Mouse (Mus musculus): Measurements from ENCODE around the gene Sorl1. TPM values are rescaled to one million over a fixed set of nuclear protein-coding genes. Genes with fewer than 3 reads are reported as not detected.

The Sorl1 gene
- polyA plus RNA-seq, 2 experiments, result 1.1 to 1.4 TPM

- H3K4me1 ChIP-seq (replicated peaks; ENCODE audit: control insufficient read depth in 2 of 2, insufficient read depth in 2 of 2, low read length in 1 of 2), result no peaks in the 10 kb centered on the region
- 58% methylated on average over 5 of the region's 5 CpGs for WGBS (ENCODE audit: insufficient replicate concordance)
- no peak overlapping the region for H3K4me3 ChIP-seq (ENCODE audit: insufficient read depth in 1 of 2, low read depth in 2 of 2, low read length in 2 of 2)
- no peak overlapping the region for H3K4me2 ChIP-seq (ENCODE audit: low read depth)
- H3K36me3 ChIP-seq (replicated peaks; ENCODE audit: control insufficient read depth, insufficient read depth, low read depth), result no peaks in the 10 kb centered on the region
- no peaks in the 10 kb centered on the region for H3K27me3 ChIP-seq (ENCODE audit: control insufficient read depth, insufficient read depth, low read length)
- H3K27ac ChIP-seq, result no peak overlapping the region
- ATAC-seq (ENCODE audit: insufficient read depth) (no peak), DNase-seq (ENCODE audit: low read depth in 3 of 3, low spot score in 3 of 3) (no peak)
- no peaks in the 10 kb centered on the region for H3K9me3 ChIP-seq (ENCODE audit: control insufficient read depth, low read length)
- no peak overlapping the region for H3K9ac ChIP-seq (replicated peaks)
- no peak for TF ChIP-seq CTCF (IDR thresholded peaks at IDR 0.05; ENCODE audit: low read depth)
- TF ChIP-seq EP300 (IDR thresholded peaks at IDR 0.05; ENCODE audit: low read depth), result no peak
Observed at GRCm38 (mm10) chr9:41985636-41986035, 138.5 kb downstream of the Sorl1 start.

GRCm38 (mm10) chr9:41985052-41985451 is 139.0 kb downstream of the Sorl1 start:
- DNase-seq (ENCODE audit: low read depth in 3 of 3, low spot score in 3 of 3), result no peak
- Histone ChIP-seq H3K4me3 (ENCODE audit: insufficient read depth in 1 of 2, low read depth in 2 of 2, low read length in 2 of 2) (no peak overlapping the region), H3K36me3 (replicated peaks; ENCODE audit: control insufficient read depth, insufficient read depth, low read depth) (no peaks in the 10 kb centered on the region), H3K9me3 (ENCODE audit: control insufficient read depth, low read length) (no peaks in the 10 kb centered on the region), H3K9ac (replicated peaks) (no peak overlapping the region), H3K27me3 (ENCODE audit: control insufficient read depth, insufficient read depth, low read length) (no peaks in the 10 kb centered on the region), H3K4me2 (ENCODE audit: low read depth) (no peak overlapping the region), H3K4me1 (replicated peaks; ENCODE audit: control insufficient read depth in 2 of 2, insufficient read depth in 2 of 2, low read length in 1 of 2) (no peaks in the 10 kb centered on the region), H3K27ac (no peak overlapping the region)
- 56% methylated on average over 9 of the region's 9 CpGs for WGBS (ENCODE audit: insufficient replicate concordance)
- ATAC-seq (ENCODE audit: insufficient read depth), result no peak
- TF ChIP-seq CTCF (IDR thresholded peaks at IDR 0.05; ENCODE audit: low read depth), result no peak
- TF ChIP-seq EP300 (IDR thresholded peaks at IDR 0.05; ENCODE audit: low read depth), result no peak

GRCm38 (mm10) chr9:41984306-41984705 is 139.8 kb downstream of the Sorl1 start:
- DNase-seq (ENCODE audit: low read depth in 3 of 3, low spot score in 3 of 3) (no peak), ATAC-seq (ENCODE audit: insufficient read depth) (no peak)
- Histone ChIP-seq H3K27me3 (ENCODE audit: control insufficient read depth, insufficient read depth, low read length) (no peaks in the 10 kb centered on the region), H3K9ac (replicated peaks) (no peak overlapping the region), H3K4me3 (ENCODE audit: insufficient read depth in 1 of 2, low read depth in 2 of 2, low read length in 2 of 2) (no peak overlapping the region), H3K4me1 (replicated peaks; ENCODE audit: control insufficient read depth in 2 of 2, insufficient read depth in 2 of 2, low read length in 1 of 2) (no peaks in the 10 kb centered on the region), H3K36me3 (replicated peaks; ENCODE audit: control insufficient read depth, insufficient read depth, low read depth) (no peaks in the 10 kb centered on the region), H3K4me2 (ENCODE audit: low read depth) (no peak overlapping the region), H3K27ac (no peak overlapping the region), H3K9me3 (ENCODE audit: control insufficient read depth, low read length) (no peaks in the 10 kb centered on the region)
- WGBS (ENCODE audit: insufficient replicate concordance), result 57% methylated on average over 11 of the region's 11 CpGs
- no peak for TF ChIP-seq CTCF (IDR thresholded peaks at IDR 0.05; ENCODE audit: low read depth)
- TF ChIP-seq EP300 (IDR thresholded peaks at IDR 0.05; ENCODE audit: low read depth), result no peak

GRCm38 (mm10) chr9:41983286-41983685 is 140.8 kb downstream of the Sorl1 start:
- no peaks in the 10 kb centered on the region for H3K9me3 ChIP-seq (ENCODE audit: control insufficient read depth, low read length)
- no peak overlapping the region for H3K4me3 ChIP-seq (ENCODE audit: insufficient read depth in 1 of 2, low read depth in 2 of 2, low read length in 2 of 2)
- no peak for ATAC-seq (ENCODE audit: insufficient read depth)
- H3K36me3 ChIP-seq (replicated peaks; ENCODE audit: control insufficient read depth, insufficient read depth, low read depth), result no peaks in the 10 kb centered on the region
- no peaks in the 10 kb centered on the region for H3K27me3 ChIP-seq (ENCODE audit: control insufficient read depth, insufficient read depth, low read length)
- TF ChIP-seq CTCF (IDR thresholded peaks at IDR 0.05; ENCODE audit: low read depth), result no peak
- no peak for TF ChIP-seq EP300 (IDR thresholded peaks at IDR 0.05; ENCODE audit: low read depth)
- no peaks in the 10 kb centered on the region for H3K4me1 ChIP-seq (replicated peaks; ENCODE audit: control insufficient read depth in 2 of 2, insufficient read depth in 2 of 2, low read length in 1 of 2)
- no peak overlapping the region for H3K27ac ChIP-seq
- no peak overlapping the region for H3K4me2 ChIP-seq (ENCODE audit: low read depth)
- H3K9ac ChIP-seq (replicated peaks), result no peak overlapping the region
- peak in 2 of 3 experiments; percentile 19 to 27 for DNase-seq (ENCODE audit: low read depth in 3 of 3, low spot score in 3 of 3)
- WGBS (ENCODE audit: insufficient replicate concordance), result 64% methylated on average over 3 of the region's 3 CpGs

GRCm38 (mm10) chr9:41982760-41983159 is 141.3 kb downstream of the Sorl1 start:
- Histone ChIP-seq H3K27me3 (ENCODE audit: control insufficient read depth, insufficient read depth, low read length) (no peaks in the 10 kb centered on the region), H3K9ac (replicated peaks) (no peak overlapping the region), H3K27ac (no peak overlapping the region), H3K4me2 (ENCODE audit: low read depth) (no peak overlapping the region), H3K36me3 (replicated peaks; ENCODE audit: control insufficient read depth, insufficient read depth, low read depth) (no peaks in the 10 kb centered on the region), H3K9me3 (ENCODE audit: control insufficient read depth, low read length) (no peaks in the 10 kb centered on the region), H3K4me3 (ENCODE audit: insufficient read depth in 1 of 2, low read depth in 2 of 2, low read length in 2 of 2) (no peak overlapping the region), H3K4me1 (replicated peaks; ENCODE audit: control insufficient read depth in 2 of 2, insufficient read depth in 2 of 2, low read length in 1 of 2) (no peaks in the 10 kb centered on the region)
- DNase-seq (ENCODE audit: low read depth in 3 of 3, low spot score in 3 of 3) (no peak), ATAC-seq (ENCODE audit: insufficient read depth) (no peak)
- TF ChIP-seq CTCF (IDR thresholded peaks at IDR 0.05; ENCODE audit: low read depth), result no peak
- TF ChIP-seq EP300 (IDR thresholded peaks at IDR 0.05; ENCODE audit: low read depth), result no peak
- WGBS (ENCODE audit: insufficient replicate concordance), result 40% methylated on average over 2 of the region's 2 CpGs
